In genomic region chr3:56844681-56845461, GRCm38 (mm10) we compare ENCODE assay signal across 14 mouse cellular contexts.
DNase-seq lines count a peak whose midpoint lies in the region; ATAC-seq and TF ChIP-seq lines count a peak whose summit lies in the region.
"Had no signal": no experiment of that assay in that cellular context is flagged by ENCODE, and none has a peak within 500 bp of the region (broad histone marks: within the 10 kb centered on the region; RNA-seq: fewer than 3 reads in every experiment).

No protein-coding gene starts in this region.

- peak; percentile 23 for DNase-seq in embryo, embryonic 10 days (ENCODE audit: low spot score)
- DNase-seq in embryo, embryonic 9.5 days (ENCODE audit: extremely low spot score) = no peak
- peak; percentile 15 for DNase-seq in embryo, embryonic 10.5 days (ENCODE audit: low spot score)
- peak; percentile 34 for DNase-seq in hindbrain, embryonic 11.5 days (ENCODE audit: low spot score)
- no peak for DNase-seq in heart, postnatal 36 days
- no peak for DNase-seq in kidney, adult 18-20 months
- no peak for DNase-seq in kidney, adult 2 months
- DNase-seq: adrenal gland, postnatal 36 days; cerebellum, adult 18-20 months; kidney, postnatal 25 days; lung, postnatal 36 days had no signal

- H3K27me3 ChIP-seq in hindbrain, embryonic 11.5 days (ENCODE audit: control insufficient read depth, insufficient read depth, low read length) = no peaks in the 10 kb centered on the region
- no peaks in the 10 kb centered on the region for H3K27me3 ChIP-seq in midbrain, embryonic 16.5 days (ENCODE audit: control insufficient read depth, insufficient read depth, low read depth, low read length)
- no peaks in the 10 kb centered on the region for H3K27me3 ChIP-seq in kidney, adult 2 months (replicated peaks; ENCODE audit: control insufficient read depth, insufficient read depth, low read length)
- H3K27me3 ChIP-seq: liver, embryonic 15.5 days had no signal

- H3K36me3 ChIP-seq in hindbrain, embryonic 11.5 days (ENCODE audit: control insufficient read depth, insufficient read depth, low read length) = no peaks in the 10 kb centered on the region
- H3K36me3 ChIP-seq in midbrain, embryonic 16.5 days (ENCODE audit: control insufficient read depth, insufficient read depth, low read length) = no peaks in the 10 kb centered on the region
- H3K36me3 ChIP-seq in kidney, adult 2 months (ENCODE audit: control insufficient read depth, insufficient read depth, low read length) = no peaks in the 10 kb centered on the region
- H3K36me3 ChIP-seq: liver, embryonic 15.5 days had no signal

- no peak overlapping the region for H3K4me3 ChIP-seq in hindbrain, embryonic 11.5 days (ENCODE audit: low read depth, low read length)
- H3K4me3 ChIP-seq in midbrain, embryonic 16.5 days (ENCODE audit: low read depth, low read length) = no peak overlapping the region
- H3K4me3 ChIP-seq in kidney, adult 2 months (ENCODE audit: insufficient read depth, low read depth, low read length) = no peak overlapping the region
- H3K4me3 ChIP-seq: liver, embryonic 15.5 days had no signal

- TF ChIP-seq CTCF in kidney, adult 2 months (conservative IDR thresholded peaks at IDR 0.05; ENCODE audit: insufficient read depth, insufficient read length, low read depth, low read length) = no peak

- no peaks in the 10 kb centered on the region for H3K9me3 ChIP-seq in hindbrain, embryonic 11.5 days (ENCODE audit: control insufficient read depth, low read length)
- no peaks in the 10 kb centered on the region for H3K9me3 ChIP-seq in midbrain, embryonic 16.5 days (replicated peaks; ENCODE audit: control insufficient read depth, low read length, poor library complexity, severe bottlenecking)
- H3K9me3 ChIP-seq: liver, embryonic 15.5 days had no signal

- no peak for TF ChIP-seq POLR2A in kidney, adult 2 months (IDR thresholded peaks at IDR 0.05; ENCODE audit: low read depth, low read length)

- ATAC-seq in hindbrain, embryonic 11.5 days (ENCODE audit: low FRiP score) = peak; percentile 94
- peak; percentile 96 for ATAC-seq in midbrain, embryonic 16.5 days

- H3K4me2 ChIP-seq in hindbrain, embryonic 11.5 days (replicated peaks; ENCODE audit: low read depth, low read length) = no peak overlapping the region
- H3K4me2 ChIP-seq in midbrain, embryonic 16.5 days (ENCODE audit: low read length) = peak overlapping the region; percentile 35
- H3K4me2 ChIP-seq: heart, embryonic 11.5 days; liver, embryonic 15.5 days had no signal

- 53% methylated on average over 6 of the region's 6 CpGs for WGBS in hindbrain, embryonic 11.5 days
- 13% methylated on average over 6 of the region's 6 CpGs for WGBS in midbrain, embryonic 16.5 days
- WGBS in kidney, adult 2 months = 69% methylated on average over 6 of the region's 6 CpGs

- H3K27ac ChIP-seq in hindbrain, embryonic 11.5 days (ENCODE audit: low read depth, low read length) = 0 out of 2 replicates have a peak overlapping the region, but pooled peaks have one; percentile 30
- peak overlapping the region; percentile 75 for H3K27ac ChIP-seq in midbrain, embryonic 16.5 days (ENCODE audit: low read length)
- no peak overlapping the region for H3K27ac ChIP-seq in kidney, adult 2 months (ENCODE audit: insufficient read depth, low read depth, low read length)
- H3K27ac ChIP-seq: liver, embryonic 15.5 days had no signal

- intact Hi-C loops in heart, postnatal 36 days (cut with DNase I) = no loop called here

- no peak overlapping the region for H3K9ac ChIP-seq in hindbrain, embryonic 11.5 days (ENCODE audit: low read depth, low read length)
- peak overlapping the region; percentile 35; the same call in 1 of the 2 replicates for H3K9ac ChIP-seq in midbrain, embryonic 16.5 days (ENCODE audit: low read depth, low read length)
- H3K9ac ChIP-seq: liver, embryonic 15.5 days had no signal

- no peaks in the 10 kb centered on the region for H3K4me1 ChIP-seq in hindbrain, embryonic 11.5 days (replicated peaks; ENCODE audit: control insufficient read depth, insufficient read depth, low read length)
- peaks cover 18% of the 10 kb centered on the region for H3K4me1 ChIP-seq in midbrain, embryonic 16.5 days (ENCODE audit: control insufficient read depth, insufficient read depth, low read length)
- H3K4me1 ChIP-seq in kidney, adult 2 months (ENCODE audit: control insufficient read depth, insufficient read depth, low read length) = no peaks in the 10 kb centered on the region
- H3K4me1 ChIP-seq: liver, embryonic 15.5 days had no signal

Comparison
In these comparisons a context has a peak if more than half of its experiments do, and no peak if none do; other contexts are left out.
1. DNase-seq: peak in embryo, embryonic 10 days (single experiment), embryo, embryonic 10.5 days (single experiment) and hindbrain, embryonic 11.5 days (single experiment); none in embryo, embryonic 9.5 days (single experiment), heart, postnatal 36 days (0 of 2), kidney, adult 18-20 months (single experiment) and kidney, adult 2 months (single experiment).